Mouse (Mus musculus) lung, embryonic 14.5 days (tissue): ENCODE measurements around the gene Oas1e. TPM values are rescaled to one million over a fixed set of nuclear protein-coding genes. Genes with fewer than 3 reads are reported as not detected.

Experiments used
- ATAC-seq: fragments of 200-750 bp; cut with Nextera tagmentation; 2 replicates; pipeline ENCODE4 v1.8.0; 2017; ENCODE audit warnings: mild to moderate bottlenecking, moderate TSS enrichment, moderate library complexity; ENCODE audit not compliant: insufficient read depth
- DNase-seq: peaks from one replicate; pipeline ENCODE4 v3.0.0-alpha.2; 2015
- H3K27ac ChIP-seq: fragments of 300-500 bp; sonication (generic); 2 replicates; pipeline ENCODE4 v1.5.1; 2014; ENCODE audit warnings: low read depth, mild to moderate bottlenecking, moderate library complexity
- H3K27me3 ChIP-seq: fragments of 300-500 bp; sonication (generic); 2 replicates; pipeline ENCODE4 v1.6.1; 2014; ENCODE audit warnings: low read length, control low read depth; ENCODE audit not compliant: insufficient read depth
- H3K36me3 ChIP-seq: fragments of 300-500 bp; sonication (generic); 2 replicates; pipeline ENCODE4 v1.6.1; 2014; ENCODE audit warnings: control low read depth; ENCODE audit not compliant: insufficient read depth
- H3K4me1 ChIP-seq: fragments of 300-500 bp; sonication (generic); 2 replicates; pipeline ENCODE4 v1.6.1; 2014; ENCODE audit warnings: antibody characterized with exemption, control low read depth; ENCODE audit not compliant: insufficient read depth
- H3K4me2 ChIP-seq: fragments of 300-500 bp; sonication (generic); 2 replicates; pipeline ENCODE4 v1.6.1; 2014; ENCODE audit warnings: mild to moderate bottlenecking
- H3K4me3 ChIP-seq: fragments of 300-500 bp; sonication (generic); 2 replicates; pipeline ENCODE4 v1.5.1; 2014; ENCODE audit warnings: low read depth, low read length
- H3K9ac ChIP-seq: fragments of 300-500 bp; sonication (generic); 2 replicates; pipeline ENCODE4 v1.6.1; 2014
- H3K9me3 ChIP-seq: fragments of 300-500 bp; sonication (generic); 2 replicates; pipeline ENCODE4 v1.6.1; 2016; ENCODE audit warnings: low read depth, low read length, control low read depth
- CTCF ChIP-seq: IDR thresholded peaks from 2 replicates; pipeline ENCODE4 v1.5.1; 2016; ENCODE audit warnings: antibody characterized with exemption, low read depth
- WGBS: fragments of 180-500 bp; shearing (Covaris S2); extraction: QIAGEN DNeasy Blood & Tissue Kit; methylation state at CpG from one replicate; pipeline ENCODE4 v1.1.7; 2014; 5-methylcytosine and 5-hydroxymethylcytosine counted together
- polyA plus RNA-seq: library from polyadenylated mRNA; unstranded; fragments of >200 nt; fragmentation: Nextera tagmentation; extraction: Ambion mirVana; gene quantifications from 2 replicates; pipeline ENCODE4 v1.2.1, GENCODE M21; 2014

The Oas1e gene
- polyA plus RNA-seq, 1 experiment from 2014 or later = not detected

GRCm38 (mm10) chr5:120749688-120750087, 45.6 kb downstream of the Oas1e start, which contains the start of gene Oas2:
Oas2 (minus strand) TSS chr5:120749853.
- Histone ChIP-seq H3K4me3 (no peak within 1 kb of the TSS), H3K9ac (no peak within 1 kb of the TSS), H3K27ac (no peak within 1 kb of the TSS), H3K4me2 (no peak within 1 kb of the TSS), H3K36me3 (no peaks in the 10 kb centered on the region), H3K9me3 (no peaks in the 10 kb centered on the region), H3K4me1 (no peaks in the 10 kb centered on the region), H3K27me3 (no peaks in the 10 kb centered on the region)
- no peak for DNase-seq
- no peak for ATAC-seq
- WGBS = 50% methylated on average over 5 of the region's 5 CpGs
- TF ChIP-seq CTCF = no peak

GRCm38 (mm10) chr5:120746451-120746850, 48.9 kb downstream of the Oas1e start:
- H3K36me3 ChIP-seq = no peaks in the 10 kb centered on the region
- H3K4me1 ChIP-seq = no peaks in the 10 kb centered on the region
- no peak overlapping the region for H3K4me2 ChIP-seq
- H3K9me3 ChIP-seq = no peaks in the 10 kb centered on the region
- no peak for ATAC-seq
- no peak overlapping the region for H3K27ac ChIP-seq
- peak; percentile 78 for TF ChIP-seq CTCF
- H3K9ac ChIP-seq = no peak overlapping the region
- H3K4me3 ChIP-seq = no peak overlapping the region
- 8% methylated on average over 5 of the region's 5 CpGs for WGBS
- DNase-seq = peak; percentile 87
- H3K27me3 ChIP-seq = no peaks in the 10 kb centered on the region

DNA sequence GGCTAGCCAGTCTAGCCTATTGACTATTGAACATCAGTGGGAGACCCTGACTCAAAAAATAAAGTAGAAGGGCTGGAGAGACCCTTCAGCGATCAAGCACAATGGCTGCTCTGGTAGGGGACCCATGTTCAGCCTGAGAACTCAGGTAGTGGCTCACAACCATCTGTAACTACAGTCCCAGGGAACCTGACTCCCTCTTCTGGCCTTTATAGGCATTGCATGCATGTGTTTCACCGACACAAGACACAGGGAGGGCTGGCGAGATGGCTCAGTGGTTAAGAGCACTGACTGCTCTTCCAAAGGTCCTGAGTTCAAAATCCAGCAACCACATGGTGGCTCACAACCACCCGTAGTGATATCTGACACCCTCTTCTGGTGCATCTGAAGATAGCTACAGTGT, 53.2 kb downstream of the Oas1e start:
- TF ChIP-seq CTCF = peak; percentile 66

More for the DNA sequence above, 53.2 kb downstream of the Oas1e start:
- Histone ChIP-seq H3K4me3 (no peak overlapping the region), H3K4me1 (no peaks in the 10 kb centered on the region), H3K27ac (no peak overlapping the region), H3K9me3 (no peaks in the 10 kb centered on the region), H3K27me3 (no peaks in the 10 kb centered on the region), H3K9ac (no peak overlapping the region), H3K4me2 (no peak overlapping the region), H3K36me3 (no peaks in the 10 kb centered on the region)
- WGBS = 30% methylated on average over 4 of the region's 4 CpGs
- DNase-seq = peak; percentile 70
- ATAC-seq = no peak

Other genes starting within 250 kb of the Oas1e start
- gene Tpcn1, start 206.9 kb downstream of the Oas1e start, polyA plus RNA-seq = 16.5 and 17.0 TPM in 2 replicates
- gene Iqcd, start 206.5 kb downstream of the Oas1e start, polyA plus RNA-seq = 0.35 and 0.37 TPM in 2 replicates
- 7.2 and 9.5 TPM in 2 replicates for gene Rita1, start 182.9 kb downstream of the Oas1e start, polyA plus RNA-seq
- 31.5 and 37.2 TPM in 2 replicates for gene Ddx54, start 182.8 kb downstream of the Oas1e start, polyA plus RNA-seq
- not detected in 2 replicates for gene Cfap73, start 161.3 kb downstream of the Oas1e start, polyA plus RNA-seq
- 0.15 TPM in 1 of 2 replicates, not detected in the other for gene Rasal1, start 146.7 kb downstream of the Oas1e start, polyA plus RNA-seq
- gene Dtx1, start 83.6 kb downstream of the Oas1e start, polyA plus RNA-seq = 2.2 and 2.8 TPM in 2 replicates
- 0.28 and 0.57 TPM in 2 replicates for gene Oas2, start 45.7 kb downstream of the Oas1e start, polyA plus RNA-seq
- 0.05 and 0.07 TPM in 2 replicates for gene Oas3, start 17.9 kb downstream of the Oas1e start, polyA plus RNA-seq
- gene Oas1c, start 17.0 kb upstream of the Oas1e start, polyA plus RNA-seq = 0.32 and 0.68 TPM in 2 replicates
- gene Oas1f, start 51.8 kb upstream of the Oas1e start, polyA plus RNA-seq = not detected in 2 replicates
- not detected in 2 replicates for gene Oas1h, start 65.9 kb upstream of the Oas1e start, polyA plus RNA-seq
- 0.20 TPM in 1 of 2 replicates, not detected in the other for gene Oas1g, start 92.1 kb upstream of the Oas1e start, polyA plus RNA-seq
- 1.4 and 1.8 TPM in 2 replicates for gene Oas1a, start 112.0 kb upstream of the Oas1e start, polyA plus RNA-seq
- not detected in 2 replicates for gene Oas1d, start 119.0 kb upstream of the Oas1e start, polyA plus RNA-seq
- 0.09 TPM in 1 of 2 replicates, not detected in the other for gene Rph3a, start 214.6 kb upstream of the Oas1e start, polyA plus RNA-seq